Mouse (Mus musculus): ENCODE results near the gene Csf1. TPM values are rescaled to one million over a fixed set of nuclear protein-coding genes. Genes with fewer than 3 reads are reported as not detected.

Csf1 gene
- total RNA-seq, 1 experiment from 2014 or later = 2.1 TPM

DNA sequence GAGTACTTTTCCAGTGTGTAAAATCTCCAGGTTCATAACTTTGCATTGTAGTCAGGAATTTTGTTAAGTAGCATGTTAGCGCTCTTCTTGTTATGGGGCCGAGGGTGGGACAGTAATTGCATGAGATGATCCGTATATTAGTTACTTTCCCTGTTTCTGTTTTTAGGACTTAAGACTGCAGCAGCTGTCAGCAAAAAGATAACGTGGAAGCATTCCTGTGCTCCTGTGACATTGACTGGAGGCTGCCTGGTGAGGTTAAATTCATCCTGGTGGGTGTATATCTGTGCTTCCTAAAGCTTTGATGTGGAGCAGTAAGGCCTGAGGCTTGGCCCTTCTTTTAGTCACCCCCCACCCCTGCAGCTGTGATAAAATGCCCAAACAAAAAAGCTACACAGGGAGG is 25.3 kb upstream of the Csf1 start:
- ATAC-seq (replicated peaks; ENCODE audit: low read depth, poor library complexity, severe bottlenecking) = no peak

GRCm38 (mm10) chr3:107783315-107783714 is 23.0 kb upstream of the Csf1 start:
- ATAC-seq (replicated peaks; ENCODE audit: low read depth, poor library complexity, severe bottlenecking) = peak; percentile 80

- ATAC-seq (replicated peaks; ENCODE audit: low read depth, poor library complexity, severe bottlenecking) = no peak
These were observed 21.0 kb upstream of the Csf1 start for GRCm38 (mm10) chr3:107781304-107781703.

DNA sequence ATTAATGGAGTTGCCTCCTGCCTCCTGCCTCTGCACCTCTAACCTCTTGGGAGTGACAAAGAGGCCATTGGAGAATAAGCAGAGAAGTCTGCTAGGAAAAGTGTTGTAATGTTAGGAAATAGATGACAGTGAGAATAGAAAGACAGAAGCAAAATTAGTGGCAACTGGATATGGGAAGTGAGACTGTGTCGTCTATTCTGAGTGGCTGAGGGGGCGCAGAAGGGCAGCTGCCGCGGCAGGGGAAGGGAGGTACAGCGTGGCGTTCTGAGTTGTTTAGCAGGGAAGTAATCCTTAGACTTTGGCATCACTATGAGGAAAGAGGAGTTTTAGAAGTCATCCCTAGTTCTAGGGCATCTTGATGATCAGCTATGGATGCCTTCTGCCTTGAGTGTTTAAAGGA is 17.7 kb upstream of the Csf1 start:
- ATAC-seq (replicated peaks; ENCODE audit: low read depth, poor library complexity, severe bottlenecking) = peak; percentile 85

DNA sequence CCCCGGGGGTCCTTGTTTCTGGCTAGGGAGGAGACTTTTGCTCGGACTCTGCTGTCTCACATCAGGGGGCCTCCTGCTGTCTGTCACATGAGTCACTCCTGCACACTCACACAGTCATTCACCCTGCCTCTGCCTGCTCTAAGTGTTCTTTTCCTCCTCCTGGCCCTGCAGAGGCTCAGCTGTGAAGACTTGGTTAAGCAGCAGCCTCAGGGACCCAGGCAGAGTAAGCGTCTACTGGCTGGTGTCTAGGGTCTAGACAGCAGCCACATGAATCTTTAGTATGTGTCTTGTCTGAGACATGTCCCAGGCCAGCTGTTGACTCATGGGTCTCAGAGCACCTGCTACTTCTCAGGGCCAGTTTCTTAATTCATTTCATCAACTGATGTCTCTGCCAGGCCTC is 16.0 kb upstream of the Csf1 start:
- no peak for ATAC-seq (replicated peaks; ENCODE audit: low read depth, poor library complexity, severe bottlenecking)

- no peak for ATAC-seq (replicated peaks; ENCODE audit: low read depth, poor library complexity, severe bottlenecking)
These were observed 15.5 kb upstream of the Csf1 start for GRCm38 (mm10) chr3:107775736-107776135.

- no peak for ATAC-seq (replicated peaks; ENCODE audit: low read depth, poor library complexity, severe bottlenecking)
These were observed 14.8 kb upstream of the Csf1 start for GRCm38 (mm10) chr3:107775056-107775455.

DNA sequence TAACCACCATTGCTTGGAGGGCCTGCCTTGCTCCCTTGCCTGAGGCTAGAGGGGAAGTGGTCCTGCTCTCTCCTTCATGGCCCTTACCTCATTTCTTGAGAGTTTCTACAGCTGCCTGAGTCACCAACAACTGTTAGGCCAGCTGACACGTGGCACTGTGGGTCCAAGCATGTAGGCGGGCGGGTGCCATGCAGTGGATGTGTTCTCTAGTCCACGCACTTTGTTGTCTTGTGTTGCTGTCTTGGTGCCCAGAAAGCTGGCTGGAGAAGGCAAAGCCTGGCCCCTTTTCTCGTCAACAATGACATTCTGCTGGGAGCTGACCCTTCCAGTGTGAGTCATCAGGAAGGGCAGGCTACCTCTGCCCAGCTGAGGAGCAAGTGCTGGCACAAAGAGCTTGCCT is 12.6 kb upstream of the Csf1 start:
- ATAC-seq (replicated peaks; ENCODE audit: low read depth, poor library complexity, severe bottlenecking) = peak; percentile 58

GRCm38 (mm10) chr3:107769692-107770091 is 9.4 kb upstream of the Csf1 start:
- ATAC-seq (replicated peaks; ENCODE audit: low read depth, poor library complexity, severe bottlenecking) = no peak

DNA sequence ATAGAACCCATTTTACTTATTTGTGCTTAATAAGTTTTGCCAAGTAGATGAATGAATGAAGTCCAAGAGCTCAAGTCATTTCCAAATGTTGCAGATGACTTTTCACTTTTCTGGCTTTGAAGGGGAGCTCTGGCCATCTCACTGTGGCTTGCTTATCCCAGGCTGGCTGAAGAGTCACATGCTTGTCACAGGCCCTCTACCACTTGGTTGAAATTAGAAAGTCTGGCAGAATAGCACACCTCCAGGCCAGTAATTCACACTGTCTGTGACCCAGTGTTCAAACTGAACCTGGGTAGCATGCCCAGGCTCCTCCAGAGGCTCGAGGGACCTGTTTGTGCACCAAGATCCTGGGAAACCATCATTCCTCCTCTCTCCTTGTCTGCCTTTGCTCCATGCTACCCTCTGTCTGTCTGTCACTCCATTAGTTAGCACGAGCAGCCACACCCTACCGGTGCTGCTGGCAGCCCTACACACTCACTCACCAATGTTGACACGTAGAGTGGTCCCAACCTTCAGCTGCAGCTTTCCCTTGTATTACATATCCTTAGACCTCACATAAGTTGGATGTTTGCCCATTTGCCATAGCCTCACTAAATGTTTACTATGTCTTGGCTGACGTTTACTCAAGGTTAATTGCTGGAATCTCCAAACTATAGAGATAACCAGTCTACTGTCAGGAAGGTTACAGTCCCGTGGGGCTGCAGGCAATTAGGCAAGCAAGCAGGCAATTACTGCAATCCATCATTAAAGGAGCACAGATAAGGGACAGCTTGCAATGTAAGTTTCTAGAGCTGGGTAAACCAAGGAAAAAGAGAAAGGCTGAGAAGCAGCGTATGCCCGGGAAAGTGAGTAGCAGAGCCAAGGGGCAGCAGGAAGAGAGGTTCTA is 8.1 kb upstream of the Csf1 start:
- ATAC-seq (replicated peaks; ENCODE audit: low read depth, poor library complexity, severe bottlenecking) = no peak

- ATAC-seq (replicated peaks; ENCODE audit: low read depth, poor library complexity, severe bottlenecking) = no peak
These were observed 6.5 kb upstream of the Csf1 start for GRCm38 (mm10) chr3:107766804-107767203.

DNA sequence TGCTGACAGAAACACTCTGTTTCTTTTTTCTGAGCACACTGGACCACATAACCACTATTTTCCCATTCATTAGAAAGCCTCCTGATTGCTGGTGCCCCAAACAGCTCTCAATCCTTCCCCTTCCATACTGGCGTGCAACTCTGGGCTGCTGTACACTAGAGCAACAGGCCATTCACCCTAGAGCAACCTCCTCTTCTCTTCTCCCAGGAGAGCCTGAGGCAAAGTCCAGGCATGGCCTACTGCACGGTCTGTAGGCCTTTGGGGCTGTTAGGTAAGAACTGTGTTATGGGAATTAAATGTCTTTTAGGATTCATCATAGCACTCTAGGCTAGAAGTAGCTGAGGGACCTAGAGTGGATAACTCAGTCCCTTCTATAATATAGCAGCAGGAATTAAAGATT is 5.7 kb upstream of the Csf1 start:
- no peak for ATAC-seq (replicated peaks; ENCODE audit: low read depth, poor library complexity, severe bottlenecking)

DNA sequence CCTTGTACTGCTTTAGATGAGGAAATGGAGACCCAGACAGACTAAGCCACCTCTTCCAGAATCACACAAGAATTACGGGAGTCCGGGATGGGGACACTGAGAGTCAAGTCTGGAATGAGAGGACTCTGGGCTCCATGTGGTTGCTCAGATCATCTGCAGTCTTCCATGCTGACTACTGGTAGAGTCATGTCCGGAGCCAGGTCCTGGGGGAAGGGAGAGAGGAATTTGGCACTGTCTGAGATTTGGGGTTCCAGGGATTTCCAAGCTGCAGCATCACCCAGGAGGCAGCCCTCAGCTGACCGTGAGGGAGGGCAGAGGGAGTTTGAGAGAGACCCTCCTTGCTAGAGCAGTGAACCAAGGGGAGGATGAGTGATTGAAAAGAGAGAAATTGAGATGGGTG is 3.3 kb upstream of the Csf1 start:
- ATAC-seq (replicated peaks; ENCODE audit: low read depth, poor library complexity, severe bottlenecking) = no peak

DNA sequence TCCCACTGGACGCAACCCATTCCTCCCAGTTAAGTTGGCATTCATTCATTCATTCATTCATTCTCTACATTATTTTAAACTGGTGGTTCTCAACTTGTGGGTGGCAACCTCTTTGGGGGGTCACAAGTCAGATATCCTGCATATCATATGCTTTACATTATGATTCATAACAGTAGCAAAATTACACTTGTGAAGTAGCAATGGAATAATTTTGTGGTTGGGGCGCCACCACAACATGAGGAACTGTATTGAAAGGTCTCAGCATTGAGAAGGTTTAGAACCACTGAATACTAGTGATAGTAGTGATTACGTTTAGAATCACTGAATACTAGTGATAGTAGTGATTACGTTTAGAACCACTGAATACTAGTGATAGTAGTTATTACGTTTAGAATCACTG is 1.2 kb upstream of the Csf1 start:
- no peak for ATAC-seq (replicated peaks; ENCODE audit: low read depth, poor library complexity, severe bottlenecking)

GRCm38 (mm10) chr3:107760771-107761170 is 502 bp upstream of the Csf1 start:
- ATAC-seq (replicated peaks; ENCODE audit: low read depth, poor library complexity, severe bottlenecking) = no peak

GRCm38 (mm10) chr3:107758638-107759037 is 1.6 kb downstream of the Csf1 start:
- ATAC-seq (replicated peaks; ENCODE audit: low read depth, poor library complexity, severe bottlenecking) = no peak

DNA sequence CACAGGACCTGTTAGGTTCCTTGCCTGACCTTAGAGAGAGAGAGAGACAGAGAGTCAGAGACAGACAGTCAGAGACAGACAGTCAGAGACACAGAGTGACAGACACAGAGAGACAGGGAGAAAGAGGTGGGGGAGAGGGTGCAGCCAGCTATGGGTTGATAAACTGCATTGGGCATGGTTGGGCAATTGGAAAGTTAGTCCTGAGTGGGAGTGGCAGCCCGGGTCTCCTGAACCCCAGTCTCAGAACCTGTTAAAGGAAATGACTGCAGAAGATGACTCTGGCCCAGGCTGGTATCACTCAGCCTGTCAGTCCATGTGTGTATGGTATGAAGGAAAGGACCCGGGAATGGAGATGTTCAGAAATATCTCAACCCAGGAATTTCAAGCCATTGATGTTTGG is 2.1 kb downstream of the Csf1 start:
- no peak for ATAC-seq (replicated peaks; ENCODE audit: low read depth, poor library complexity, severe bottlenecking)

DNA sequence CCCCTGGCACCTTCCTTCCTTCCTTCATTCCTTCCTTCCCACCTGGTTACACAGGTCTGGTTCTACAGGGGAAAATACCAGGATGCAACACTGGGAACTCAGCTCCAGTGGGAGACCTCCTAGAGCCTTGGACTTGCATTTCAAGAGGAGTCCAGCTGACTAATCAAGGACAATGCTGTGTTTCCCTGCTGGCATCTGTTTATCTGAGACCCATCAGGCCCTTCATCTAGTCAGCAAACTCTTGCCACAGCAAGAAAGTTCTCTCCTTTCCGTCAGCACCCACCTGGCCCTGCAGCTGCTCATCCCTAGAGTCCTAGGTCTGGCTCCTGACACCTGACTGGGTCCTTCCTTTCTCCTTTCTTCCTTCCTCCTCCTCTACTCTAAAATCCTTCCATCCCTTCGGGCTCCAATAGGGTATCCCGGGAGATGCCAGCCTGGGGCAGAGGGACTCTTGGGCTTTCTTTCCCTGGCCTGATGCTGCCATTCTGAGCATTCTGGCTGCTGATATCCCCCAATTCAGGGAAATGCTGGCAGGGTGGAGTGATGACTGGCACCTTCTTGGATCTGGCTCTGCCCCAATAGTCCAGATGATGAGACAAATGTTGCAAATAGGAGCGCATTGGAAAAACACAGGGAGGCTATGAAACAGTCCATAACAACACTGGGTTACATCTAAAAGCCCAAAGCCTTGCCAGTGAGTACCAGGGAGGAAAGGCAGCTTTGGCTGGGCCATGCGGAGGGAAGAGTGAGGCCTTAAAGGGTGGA is 2.7 kb downstream of the Csf1 start:
- ATAC-seq (replicated peaks; ENCODE audit: low read depth, poor library complexity, severe bottlenecking) = no peak

GRCm38 (mm10) chr3:107756481-107756866 is 3.8 kb downstream of the Csf1 start:
- no peak for ATAC-seq (replicated peaks; ENCODE audit: low read depth, poor library complexity, severe bottlenecking)

DNA sequence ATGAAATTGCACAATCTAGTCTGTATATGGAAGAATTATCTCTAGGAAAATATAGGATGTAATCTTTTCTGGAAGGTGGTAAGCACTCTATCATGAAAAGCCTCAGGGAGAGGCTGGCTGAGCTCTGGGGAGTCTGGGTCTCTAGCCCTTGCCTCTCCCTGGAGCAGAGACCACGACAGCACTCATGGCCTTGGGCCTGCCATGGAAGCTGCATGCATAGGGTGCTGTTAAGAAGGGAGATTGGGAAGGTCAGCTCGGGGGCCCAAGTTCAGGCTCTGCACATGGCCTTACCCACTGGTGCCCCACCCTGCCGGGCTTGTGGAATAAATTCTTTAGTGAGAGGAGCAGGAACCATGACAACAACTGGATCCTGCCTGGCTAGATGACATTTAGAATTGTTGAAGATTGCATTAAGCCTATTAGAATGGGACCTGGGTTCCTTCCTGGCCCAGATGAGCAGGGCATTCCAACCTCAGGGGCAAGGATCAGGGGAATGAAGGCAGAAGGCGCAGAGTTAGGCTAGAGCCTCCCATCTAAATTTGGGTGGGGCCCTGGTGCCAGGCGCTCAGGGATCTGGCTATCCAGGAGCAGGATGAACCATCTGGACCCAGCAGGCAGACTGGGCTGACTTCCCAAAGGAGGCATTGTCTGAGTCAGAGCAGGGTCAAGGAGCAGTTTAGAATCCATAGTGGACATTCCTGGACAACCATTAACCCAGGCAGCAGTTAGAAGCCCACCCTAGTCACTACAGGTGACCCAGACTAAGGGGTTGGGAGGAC is 4.4 kb downstream of the Csf1 start:
- ATAC-seq (replicated peaks; ENCODE audit: low read depth, poor library complexity, severe bottlenecking) = no peak

GRCm38 (mm10) chr3:107754632-107755031 is 5.6 kb downstream of the Csf1 start:
- ATAC-seq (replicated peaks; ENCODE audit: low read depth, poor library complexity, severe bottlenecking) = peak; percentile 75
